Mouse (Mus musculus) T-cell, adult 2 months (primary cell): ENCODE measurements around the gene Cbln3.

Experiments
- DNase-seq: peaks from one replicate; pipeline ENCODE4 v3.0.0; 2022; ENCODE audit warnings: low spot score

Gene Cbln3

DNA sequence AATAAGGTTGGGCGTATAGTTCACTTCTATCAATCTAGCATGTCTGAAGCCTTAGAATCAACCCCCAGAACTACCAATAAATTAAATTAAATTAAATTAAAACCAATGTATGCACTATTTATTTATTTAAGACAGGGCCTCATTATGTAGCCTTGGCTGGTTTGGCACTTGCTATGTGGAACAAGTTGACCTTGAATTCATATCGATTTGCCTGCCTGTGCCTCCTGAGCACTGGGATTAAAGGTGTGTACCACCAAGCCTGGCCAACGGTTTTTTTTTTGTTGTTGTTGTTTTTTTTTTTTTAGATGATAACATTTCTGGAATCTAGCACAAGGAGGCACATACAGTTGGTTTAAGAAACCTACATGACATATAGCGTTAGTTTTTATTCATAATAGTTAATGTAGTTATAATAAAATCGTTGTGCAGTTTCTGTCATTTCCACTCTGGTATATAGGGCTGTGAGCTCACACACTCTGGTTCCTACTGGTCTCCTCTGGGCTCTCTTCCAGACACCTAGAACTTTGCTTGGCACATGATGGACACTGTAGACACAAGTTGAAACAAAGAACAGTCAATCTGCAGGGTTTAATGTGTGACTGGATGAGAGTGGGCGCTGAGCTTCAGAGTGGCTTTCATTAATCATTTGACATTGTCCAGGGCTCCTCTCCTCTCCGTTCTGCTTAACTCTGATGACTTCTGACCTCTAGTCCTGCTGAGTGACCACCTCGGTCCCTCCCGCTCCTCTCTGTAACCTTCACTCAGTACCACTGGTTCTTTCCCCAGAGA lies 38.5 kb downstream of the Cbln3 start:
- no peak for DNase-seq

DNA sequence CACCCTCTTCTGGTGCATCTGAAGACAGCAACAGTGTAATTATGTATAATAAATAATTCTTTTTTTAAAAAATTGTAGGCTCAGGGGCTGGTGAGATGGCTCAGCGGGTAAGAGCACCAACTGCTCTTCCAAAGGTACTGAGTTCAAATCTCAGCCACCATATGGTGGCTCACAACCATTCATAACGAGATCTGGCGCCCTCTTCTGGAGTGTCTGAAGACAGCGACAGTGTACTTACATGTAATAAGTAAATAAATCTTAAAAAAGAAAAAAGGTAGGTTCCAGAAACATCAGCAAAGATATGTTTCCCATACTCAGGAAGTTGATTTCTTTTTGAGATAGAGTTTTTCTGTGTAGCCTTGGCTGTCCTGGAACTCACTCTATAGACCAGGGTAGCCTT lies 41.4 kb downstream of the Cbln3 start:
- no peak for DNase-seq

- DNase-seq: no peak
Measured at GRCm38 (mm10) chr14:55840853-55841366, 43.3 kb downstream of the Cbln3 start.

DNA sequence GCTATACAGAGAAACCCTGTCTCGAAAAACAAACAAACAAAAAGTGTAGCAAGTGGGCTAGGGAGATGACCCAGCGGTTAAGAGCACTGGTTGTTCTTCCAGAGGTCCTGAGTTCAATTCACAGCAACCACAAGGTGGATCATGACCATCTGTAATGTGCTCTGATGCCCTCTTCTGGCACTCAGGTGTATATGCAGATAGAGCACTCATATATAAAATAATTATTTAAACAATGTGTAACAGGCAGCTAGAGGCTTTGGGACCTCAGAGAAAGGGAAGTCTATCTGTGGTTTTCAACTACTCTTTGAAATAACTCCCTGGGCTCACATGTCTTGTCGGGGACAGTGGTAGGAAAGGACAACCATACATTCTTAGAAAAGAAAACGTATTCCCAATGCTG lies 45.5 kb downstream of the Cbln3 start:
- no peak for DNase-seq

GRCm38 (mm10) chr14:55838312-55838711 lies 45.9 kb downstream of the Cbln3 start:
- no peak for DNase-seq

DNA sequence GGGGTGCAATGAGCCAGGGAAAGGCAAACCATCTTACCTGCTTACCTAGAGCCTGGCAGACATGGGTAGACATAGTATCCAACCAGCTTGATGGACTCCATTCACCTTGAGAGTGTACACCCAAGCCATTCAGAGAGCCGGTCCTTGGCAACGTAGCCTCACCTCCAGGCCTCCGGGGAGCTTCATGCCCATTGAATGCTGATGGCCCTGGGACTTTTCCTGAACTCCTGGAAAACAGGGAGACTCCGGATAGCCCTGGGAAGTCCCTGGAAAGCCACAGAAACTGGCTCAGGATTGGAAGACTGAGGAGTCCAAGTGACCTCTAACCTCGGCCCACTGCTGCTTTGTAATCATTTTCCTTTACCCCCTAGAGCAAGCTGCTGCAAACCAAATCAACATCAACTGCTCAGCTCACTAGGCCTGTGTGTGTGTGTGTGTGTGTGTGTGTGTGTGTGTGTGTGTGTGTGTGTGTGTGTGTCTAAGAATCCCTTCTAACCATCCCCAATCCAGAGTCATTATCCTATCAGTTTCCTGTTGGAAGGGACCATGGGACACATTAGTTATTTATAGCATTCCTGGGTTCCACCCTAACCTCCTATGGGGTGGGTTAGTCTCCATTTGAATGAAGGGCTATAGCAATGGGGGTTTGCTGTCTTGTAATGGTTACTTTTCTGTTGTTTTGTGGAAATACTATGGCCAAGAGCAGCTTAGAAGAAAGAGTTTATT lies 49.2 kb downstream of the Cbln3 start:
- DNase-seq: no peak

DNA sequence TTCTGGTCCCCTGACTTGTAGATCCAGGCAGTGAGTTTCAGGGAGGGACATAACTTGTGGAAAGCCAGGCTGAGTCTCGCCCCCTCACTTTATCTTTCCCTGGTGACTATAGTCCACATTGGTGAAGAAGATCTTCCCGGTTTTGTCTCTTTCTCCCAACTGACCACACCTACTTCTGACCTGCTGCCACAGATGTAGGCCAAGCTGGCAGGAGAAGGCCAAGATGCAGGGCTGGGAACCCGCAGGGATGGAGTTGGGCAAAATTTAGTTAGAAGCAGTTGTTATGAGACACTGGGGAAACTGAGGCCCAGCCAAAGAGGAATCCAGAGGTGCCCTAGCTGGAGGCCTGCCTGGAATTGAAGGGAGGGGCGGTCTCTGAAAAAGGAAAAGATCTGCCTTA lies 51.1 kb downstream of the Cbln3 start:
- no peak for DNase-seq

DNA sequence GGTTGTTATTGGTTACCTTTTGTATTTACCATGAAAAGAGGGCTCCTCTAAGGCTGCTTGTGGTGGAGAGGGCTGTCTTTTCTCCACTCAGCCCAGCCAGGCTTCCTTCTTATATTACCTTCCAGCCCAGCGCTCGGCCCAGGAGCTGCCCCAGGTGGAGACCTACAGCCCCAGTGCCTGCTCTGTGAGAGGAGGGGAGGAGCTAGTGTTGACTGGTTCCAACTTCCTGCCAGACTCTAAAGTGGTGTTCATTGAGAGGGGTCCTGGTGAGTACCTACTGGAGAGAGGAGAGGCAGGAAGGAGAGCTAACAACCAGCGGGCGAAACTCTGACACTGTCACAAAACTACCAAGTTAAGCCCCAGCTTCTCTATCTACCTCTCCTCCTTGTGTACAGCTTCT lies 53.9 kb downstream of the Cbln3 start:
- DNase-seq: no peak

DNA sequence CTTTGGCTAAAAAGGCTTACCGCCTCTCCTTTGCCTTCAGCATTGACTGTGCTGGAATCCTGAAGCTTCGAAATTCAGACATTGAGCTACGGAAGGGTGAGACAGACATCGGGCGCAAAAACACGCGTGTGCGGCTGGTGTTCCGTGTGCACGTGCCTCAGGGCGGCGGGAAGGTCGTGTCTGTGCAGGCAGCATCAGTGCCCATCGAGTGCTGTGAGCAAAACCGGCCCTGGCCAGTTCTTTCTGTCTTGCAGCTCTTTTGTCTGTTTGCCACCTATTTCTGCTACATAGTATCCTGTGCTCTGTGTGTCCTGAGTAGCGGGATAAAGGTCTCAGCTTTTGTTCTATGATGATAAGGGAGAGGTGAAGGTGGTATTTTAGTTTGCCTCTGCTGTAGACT lies 54.3 kb downstream of the Cbln3 start:
- DNase-seq: no peak
